Mouse (Mus musculus): ENCODE data around the gene Gm7792. TPM values are rescaled to one million over a fixed set of nuclear protein-coding genes. Genes with fewer than 3 reads are reported as not detected.
"Not testable (repeated sequence)": the region's sequence is repeated elsewhere in the genome, so short reads cannot be mapped to it uniquely, and the experiment has no call there.

The Gm7792 gene
- not detected for total RNA-seq (2018; cell fraction: chromatin; rRNA removed)
- not detected for total RNA-seq (2018; cell fraction: cytosol; rRNA removed)
- total RNA-seq (2018; cell fraction: nucleus; rRNA removed): not detected
- not detected in 3 replicates for polyA plus RNA-seq (2018)

GRCm38 (mm10) chr5:93843476-93843875, at the start of gene Gm7792:
TSS of gene Gm7792 (plus strand) at chr5:93843776.
- not testable (repeated sequence) for H3K4me3 ChIP-seq (ENCODE audit: inconsistent target); H3K27ac ChIP-seq; H3K79me2 ChIP-seq (ENCODE audit: inconsistent target); H3K36me3 ChIP-seq (ENCODE audit: inconsistent target)
- no CpG with 5 or more reads among the region's 2 CpGs for WGBS (ENCODE audit: missing documents)

Other genes with a start within 250 kb of the Gm7792 start
- gene C87414, start 172.2 kb upstream of the Gm7792 start, polyA plus RNA-seq (2018): not detected in 3 replicates
- not detected in 3 replicates for gene Gm16429, start 85.3 kb downstream of the Gm7792 start, polyA plus RNA-seq (2018)
- not detected in 3 replicates for gene BC061212, start 226.8 kb downstream of the Gm7792 start, polyA plus RNA-seq (2018)
- not detected in 3 replicates for gene Gm6351, start 232.6 kb downstream of the Gm7792 start, polyA plus RNA-seq (2018)